Mouse (Mus musculus) stomach, postnatal 0 days (tissue): ENCODE measurements around the gene Zfp961.
A peak's percentile ranks its signal among the peaks of the same experiment; 100 is the strongest.

Source experiments
- CTCF ChIP-seq: IDR thresholded peaks from 2 replicates; pipeline ENCODE4 v1.5.1; 2016; ENCODE audit warnings: antibody characterized with exemption, low read depth, mild to moderate bottlenecking, moderate library complexity
- EP300 ChIP-seq: optimal IDR thresholded peaks from 2 replicates; pipeline ENCODE3; 2016; ENCODE audit warnings: antibody characterized with exemption

DNA sequence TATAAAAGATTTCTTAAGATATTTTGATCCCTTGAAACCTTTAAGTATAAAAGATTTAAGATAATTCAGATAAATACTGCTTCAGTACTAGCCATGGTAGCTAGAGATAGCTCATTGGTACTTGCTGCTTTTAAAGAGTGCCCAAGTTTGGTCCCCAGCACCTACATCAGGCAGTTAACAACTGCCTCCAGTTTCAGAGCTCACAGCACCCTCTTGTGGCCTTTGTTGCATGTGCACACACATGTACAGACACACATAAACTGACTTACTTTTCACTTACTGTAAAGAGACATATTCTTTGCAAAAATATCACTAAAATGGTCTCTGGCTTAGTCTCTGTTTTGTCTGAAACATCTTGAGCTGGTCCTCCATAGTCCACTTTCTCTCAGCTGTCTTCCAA is 15.6 kb downstream of the Zfp961 start:
- 0 out of 2 replicates have a peak, but pooled peaks have one; percentile 30 for TF ChIP-seq CTCF
- no peak for TF ChIP-seq EP300
